Mouse (Mus musculus): ENCODE results near the gene Pgpep1l. TPM values are rescaled to one million over a fixed set of nuclear protein-coding genes. Genes with fewer than 3 reads are reported as not detected.

Gene Pgpep1l
- polyA plus RNA-seq, 1 experiment from 2014 or later, result 0.42 TPM

GRCm38 (mm10) chr7:68258326-68259150 lies 5.5 kb downstream of the Pgpep1l start:
- 0 out of 2 replicates have a peak, but pooled peaks cover 6% of the 10 kb centered on the region for H3K9me3 ChIP-seq (ENCODE audit: control insufficient read depth, low read length)
- ATAC-seq (ENCODE audit: insufficient number of reproducible peaks, insufficient read depth, low FRiP score, low read depth), result peak; percentile 89
- H3K9ac ChIP-seq (ENCODE audit: low read length), result 0 out of 2 replicates have a peak overlapping the region, but pooled peaks have one; percentile 12
- H3K4me2 ChIP-seq (ENCODE audit: low read length), result peak overlapping the region; percentile 36
- H3K4me1 ChIP-seq (ENCODE audit: control insufficient read depth in 2 of 2, insufficient read depth in 2 of 2, low read length in 2 of 2), result peaks cover 16 to 30% of the 10 kb centered on the region in 2 experiments
- 26% methylated on average over 17 of the region's 17 CpGs for WGBS
- H3K27me3 ChIP-seq (ENCODE audit: control insufficient read depth, insufficient read depth, low read length), result no peaks in the 10 kb centered on the region
- no peak overlapping the region for H3K4me3 ChIP-seq (ENCODE audit: control insufficient read depth in 1 of 2, insufficient read depth in 1 of 2, low read depth in 1 of 2, low read length in 2 of 2)
- H3K36me3 ChIP-seq (ENCODE audit: control insufficient read depth, insufficient read depth, low read length), result no peaks in the 10 kb centered on the region
- H3K27ac ChIP-seq (replicated peaks in 1 of 2; ENCODE audit: control insufficient read depth in 1 of 2, insufficient read depth in 1 of 2, low read depth in 2 of 2, low read length in 2 of 2), result peak overlapping the region; percentile 63 to 82

GRCm38 (mm10) chr7:68257767-68258166 lies 6.3 kb downstream of the Pgpep1l start:
- peaks cover 13 to 27% of the 10 kb centered on the region in 2 experiments for H3K4me1 ChIP-seq (ENCODE audit: control insufficient read depth in 2 of 2, insufficient read depth in 2 of 2, low read length in 2 of 2)
- H3K27me3 ChIP-seq (ENCODE audit: control insufficient read depth, insufficient read depth, low read length), result no peaks in the 10 kb centered on the region
- H3K9ac ChIP-seq (ENCODE audit: low read length), result 0 out of 2 replicates have a peak overlapping the region, but pooled peaks have one; percentile 12
- H3K9me3 ChIP-seq (ENCODE audit: control insufficient read depth, low read length), result 0 out of 2 replicates have a peak, but pooled peaks cover 6% of the 10 kb centered on the region
- ATAC-seq (ENCODE audit: insufficient number of reproducible peaks, insufficient read depth, low FRiP score, low read depth), result no peak
- no peaks in the 10 kb centered on the region for H3K36me3 ChIP-seq (ENCODE audit: control insufficient read depth, insufficient read depth, low read length)
- H3K4me2 ChIP-seq (ENCODE audit: low read length), result peak overlapping the region; percentile 36
- H3K4me3 ChIP-seq (ENCODE audit: control insufficient read depth in 1 of 2, insufficient read depth in 1 of 2, low read depth in 1 of 2, low read length in 2 of 2), result no peak overlapping the region
- peak overlapping the region; percentile 63 to 82 for H3K27ac ChIP-seq (replicated peaks in 1 of 2; ENCODE audit: control insufficient read depth in 1 of 2, insufficient read depth in 1 of 2, low read depth in 2 of 2, low read length in 2 of 2)
- 56% methylated on average over 2 of the region's 2 CpGs for WGBS

- ATAC-seq (ENCODE audit: insufficient number of reproducible peaks, insufficient read depth, low FRiP score, low read depth), result no peak
- Histone ChIP-seq H3K4me1 (ENCODE audit: control insufficient read depth in 2 of 2, insufficient read depth in 2 of 2, low read length in 2 of 2) (no peaks in the 10 kb centered on the region), H3K9ac (ENCODE audit: low read length) (no peak overlapping the region), H3K27ac (replicated peaks in 1 of 2; ENCODE audit: control insufficient read depth in 1 of 2, insufficient read depth in 1 of 2, low read depth in 2 of 2, low read length in 2 of 2) (no peak overlapping the region), H3K4me3 (ENCODE audit: control insufficient read depth in 1 of 2, insufficient read depth in 1 of 2, low read depth in 1 of 2, low read length in 2 of 2) (no peak overlapping the region), H3K27me3 (ENCODE audit: control insufficient read depth, insufficient read depth, low read length) (no peaks in the 10 kb centered on the region), H3K4me2 (ENCODE audit: low read length) (no peak overlapping the region), H3K9me3 (ENCODE audit: control insufficient read depth, low read length) (no peaks in the 10 kb centered on the region), H3K36me3 (ENCODE audit: control insufficient read depth, insufficient read depth, low read length) (no peaks in the 10 kb centered on the region)
- 83% methylated on average over 3 of the region's 3 CpGs for WGBS
These were observed 13.1 kb downstream of the Pgpep1l start for GRCm38 (mm10) chr7:68250902-68251301.

GRCm38 (mm10) chr7:68250411-68250810 lies 13.6 kb downstream of the Pgpep1l start:
- H3K4me1 ChIP-seq (ENCODE audit: control insufficient read depth in 2 of 2, insufficient read depth in 2 of 2, low read length in 2 of 2), result no peaks in the 10 kb centered on the region
- 63% methylated on average over 1 of the region's 1 CpGs for WGBS
- H3K9me3 ChIP-seq (ENCODE audit: control insufficient read depth, low read length), result no peaks in the 10 kb centered on the region

GRCm38 (mm10) chr7:68246249-68246648 lies 17.8 kb downstream of the Pgpep1l start:
- no peak overlapping the region for H3K9ac ChIP-seq (ENCODE audit: low read length)
- H3K4me2 ChIP-seq (ENCODE audit: low read length), result no peak overlapping the region
- no peaks in the 10 kb centered on the region for H3K36me3 ChIP-seq (ENCODE audit: control insufficient read depth, insufficient read depth, low read length)
- ATAC-seq (ENCODE audit: insufficient number of reproducible peaks, insufficient read depth, low FRiP score, low read depth), result no peak
- H3K9me3 ChIP-seq (ENCODE audit: control insufficient read depth, low read length), result no peaks in the 10 kb centered on the region
- H3K4me1 ChIP-seq (ENCODE audit: control insufficient read depth in 2 of 2, insufficient read depth in 2 of 2, low read length in 2 of 2), result no peaks in the 10 kb centered on the region
- WGBS, result 78% methylated on average over 8 of the region's 8 CpGs
- no peak overlapping the region for H3K4me3 ChIP-seq (ENCODE audit: control insufficient read depth in 1 of 2, insufficient read depth in 1 of 2, low read depth in 1 of 2, low read length in 2 of 2)
- H3K27ac ChIP-seq (replicated peaks in 1 of 2; ENCODE audit: control insufficient read depth in 1 of 2, insufficient read depth in 1 of 2, low read depth in 2 of 2, low read length in 2 of 2), result no peak overlapping the region
- no peaks in the 10 kb centered on the region for H3K27me3 ChIP-seq (ENCODE audit: control insufficient read depth, insufficient read depth, low read length)

More at GRCm38 (mm10) chr7:68250411-68250810, 13.6 kb downstream of the Pgpep1l start:
- Histone ChIP-seq H3K27ac (replicated peaks in 1 of 2; ENCODE audit: control insufficient read depth in 1 of 2, insufficient read depth in 1 of 2, low read depth in 2 of 2, low read length in 2 of 2) (no peak overlapping the region), H3K36me3 (ENCODE audit: control insufficient read depth, insufficient read depth, low read length) (no peaks in the 10 kb centered on the region), H3K4me3 (ENCODE audit: control insufficient read depth in 1 of 2, insufficient read depth in 1 of 2, low read depth in 1 of 2, low read length in 2 of 2) (no peak overlapping the region), H3K27me3 (ENCODE audit: control insufficient read depth, insufficient read depth, low read length) (no peaks in the 10 kb centered on the region), H3K4me2 (ENCODE audit: low read length) (no peak overlapping the region), H3K9ac (ENCODE audit: low read length) (no peak overlapping the region)
- ATAC-seq (ENCODE audit: insufficient number of reproducible peaks, insufficient read depth, low FRiP score, low read depth), result no peak

GRCm38 (mm10) chr7:68245681-68246080 lies 18.4 kb downstream of the Pgpep1l start:
- no peak overlapping the region for H3K4me3 ChIP-seq (ENCODE audit: control insufficient read depth in 1 of 2, insufficient read depth in 1 of 2, low read depth in 1 of 2, low read length in 2 of 2)
- no peaks in the 10 kb centered on the region for H3K27me3 ChIP-seq (ENCODE audit: control insufficient read depth, insufficient read depth, low read length)
- no peaks in the 10 kb centered on the region for H3K36me3 ChIP-seq (ENCODE audit: control insufficient read depth, insufficient read depth, low read length)
- no peaks in the 10 kb centered on the region for H3K9me3 ChIP-seq (ENCODE audit: control insufficient read depth, low read length)
- 45% methylated on average over 4 of the region's 4 CpGs for WGBS
- H3K4me1 ChIP-seq (ENCODE audit: control insufficient read depth in 2 of 2, insufficient read depth in 2 of 2, low read length in 2 of 2), result no peaks in the 10 kb centered on the region
- no peak overlapping the region for H3K9ac ChIP-seq (ENCODE audit: low read length)
- ATAC-seq (ENCODE audit: insufficient number of reproducible peaks, insufficient read depth, low FRiP score, low read depth), result no peak
- H3K27ac ChIP-seq (replicated peaks in 1 of 2; ENCODE audit: control insufficient read depth in 1 of 2, insufficient read depth in 1 of 2, low read depth in 2 of 2, low read length in 2 of 2), result no peak overlapping the region
- no peak overlapping the region for H3K4me2 ChIP-seq (ENCODE audit: low read length)

- H3K36me3 ChIP-seq (ENCODE audit: control insufficient read depth, insufficient read depth, low read length), result no peaks in the 10 kb centered on the region
- H3K4me3 ChIP-seq (ENCODE audit: control insufficient read depth in 1 of 2, insufficient read depth in 1 of 2, low read depth in 1 of 2, low read length in 2 of 2), result no peak overlapping the region
- H3K27me3 ChIP-seq (ENCODE audit: control insufficient read depth, insufficient read depth, low read length), result no peaks in the 10 kb centered on the region
- H3K9ac ChIP-seq (ENCODE audit: low read length), result no peak overlapping the region
- WGBS, result 84% methylated on average over 9 of the region's 9 CpGs
- H3K4me2 ChIP-seq (ENCODE audit: low read length), result no peak overlapping the region
- no peak overlapping the region for H3K27ac ChIP-seq (replicated peaks in 1 of 2; ENCODE audit: control insufficient read depth in 1 of 2, insufficient read depth in 1 of 2, low read depth in 2 of 2, low read length in 2 of 2)
- no peak for ATAC-seq (ENCODE audit: insufficient number of reproducible peaks, insufficient read depth, low FRiP score, low read depth)
- no peaks in the 10 kb centered on the region for H3K4me1 ChIP-seq (ENCODE audit: control insufficient read depth in 2 of 2, insufficient read depth in 2 of 2, low read length in 2 of 2)
- no peaks in the 10 kb centered on the region for H3K9me3 ChIP-seq (ENCODE audit: control insufficient read depth, low read length)
These were observed 22.8 kb downstream of the Pgpep1l start for GRCm38 (mm10) chr7:68241205-68241604.
